Mouse (Mus musculus): ENCODE results near the gene Slc16a7. TPM values are rescaled to one million over a fixed set of nuclear protein-coding genes. Genes with fewer than 3 reads are reported as not detected.

Slc16a7 gene
- total RNA-seq, 1 experiment = 0.58 TPM

- no peak for DNase-seq (ENCODE audit: low read depth, low spot score)
- Histone ChIP-seq H3K9ac (ENCODE audit: insufficient read depth, low read depth, low read length, poor library complexity, severe bottlenecking) (no peak overlapping the region), H3K4me1 (ENCODE audit: control insufficient read depth in 2 of 2, insufficient read depth in 2 of 2, low read length in 2 of 2, poor library complexity in 1 of 2) (no peaks in the 10 kb centered on the region), H3K9me3 (ENCODE audit: control insufficient read depth, insufficient read depth, low read depth, low read length) (no peaks in the 10 kb centered on the region), H3K4me3 (ENCODE audit: insufficient read depth in 1 of 2, low read depth in 1 of 2, low read length in 2 of 2, poor library complexity in 1 of 2, severe bottlenecking in 1 of 2) (no peak overlapping the region), H3K36me3 (ENCODE audit: control insufficient read depth, insufficient read depth, low read length, poor library complexity, severe bottlenecking) (no peaks in the 10 kb centered on the region), H3K27ac (ENCODE audit: insufficient read depth, low read depth, low read length, poor library complexity, severe bottlenecking) (no peak overlapping the region)
- TF ChIP-seq HCFC1 (IDR thresholded peaks at IDR 0.05; ENCODE audit: borderline replicate concordance, insufficient read depth, low read length) = no peak
- no peak for TF ChIP-seq ZNF384 (IDR thresholded peaks at IDR 0.05; ENCODE audit: low read depth, low read length)
- TF ChIP-seq ZC3H11A (IDR thresholded peaks at IDR 0.05; ENCODE audit: borderline replicate concordance, low read depth, low read length) = no peak
- no peak for TF ChIP-seq MAFK (IDR thresholded peaks at IDR 0.05; ENCODE audit: insufficient read depth, low read depth, low read length)
- TF ChIP-seq CHD2 (IDR thresholded peaks at IDR 0.05; ENCODE audit: low read depth, low read length) = no peak
- in situ Hi-C loops (cut with MboI; ENCODE audit: low sequenced_read_pairs in 2 of 2, unreplicated experiment in 2 of 2) = no loop called here
Observed at GRCm38 (mm10) chr10:125346364-125346763, 42.9 kb downstream of the Slc16a7 start.

DNA sequence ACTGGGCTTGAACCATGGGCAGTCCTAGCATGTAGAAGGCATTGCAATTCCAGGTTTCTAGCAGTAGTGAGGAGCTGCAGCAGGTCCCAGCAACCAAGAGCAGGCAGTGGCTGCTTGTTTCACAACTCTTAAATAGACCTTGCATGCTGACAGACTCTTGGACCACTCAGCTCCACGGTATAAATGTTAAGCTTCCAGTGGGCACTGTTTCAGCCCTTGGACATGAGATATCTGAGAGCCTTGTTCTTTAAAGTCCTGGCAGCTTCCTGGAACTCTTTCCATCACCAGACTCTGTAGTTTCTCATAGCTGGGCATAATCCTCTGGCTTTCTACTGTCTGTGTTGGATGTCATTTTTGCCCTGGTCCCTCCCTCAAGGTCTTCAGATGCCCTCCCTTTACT lies 43.7 kb downstream of the Slc16a7 start:
- in situ Hi-C loops (cut with MboI; ENCODE audit: low sequenced_read_pairs in 2 of 2, unreplicated experiment in 2 of 2) = no loop called here
- Histone ChIP-seq H3K9me3 (ENCODE audit: control insufficient read depth, insufficient read depth, low read depth, low read length) (no peaks in the 10 kb centered on the region), H3K4me3 (ENCODE audit: insufficient read depth in 1 of 2, low read depth in 1 of 2, low read length in 2 of 2, poor library complexity in 1 of 2, severe bottlenecking in 1 of 2) (no peak overlapping the region), H3K4me1 (ENCODE audit: control insufficient read depth in 2 of 2, insufficient read depth in 2 of 2, low read length in 2 of 2, poor library complexity in 1 of 2) (no peaks in the 10 kb centered on the region), H3K27ac (ENCODE audit: insufficient read depth, low read depth, low read length, poor library complexity, severe bottlenecking) (no peak overlapping the region), H3K9ac (ENCODE audit: insufficient read depth, low read depth, low read length, poor library complexity, severe bottlenecking) (no peak overlapping the region), H3K36me3 (ENCODE audit: control insufficient read depth, insufficient read depth, low read length, poor library complexity, severe bottlenecking) (no peaks in the 10 kb centered on the region)
- DNase-seq (ENCODE audit: low read depth, low spot score) = no peak
- TF ChIP-seq ZC3H11A (IDR thresholded peaks at IDR 0.05; ENCODE audit: borderline replicate concordance, low read depth, low read length) (no peak), MAFK (IDR thresholded peaks at IDR 0.05; ENCODE audit: insufficient read depth, low read depth, low read length) (no peak), HCFC1 (IDR thresholded peaks at IDR 0.05; ENCODE audit: borderline replicate concordance, insufficient read depth, low read length) (no peak)

DNA sequence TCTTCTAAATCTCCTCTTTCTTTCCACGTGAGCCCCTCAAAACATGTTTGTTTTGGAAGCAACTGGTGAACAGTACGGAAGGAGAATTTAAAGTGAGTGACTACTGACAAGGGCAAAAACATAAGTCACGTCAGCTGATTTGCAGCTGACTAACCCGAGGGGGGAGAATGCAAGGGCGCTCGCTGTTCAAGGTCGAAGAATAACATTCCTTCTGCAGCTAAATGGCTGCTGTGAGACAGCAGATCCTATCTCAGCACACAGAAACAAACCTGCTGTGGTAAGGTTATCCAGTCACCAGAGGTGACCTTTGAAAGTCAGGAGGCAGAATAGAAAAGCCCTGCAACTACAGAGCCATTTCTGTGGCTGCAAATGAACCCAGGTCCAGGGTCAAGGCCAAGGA lies 47.1 kb downstream of the Slc16a7 start:
- Histone ChIP-seq H3K4me3 (ENCODE audit: insufficient read depth in 1 of 2, low read depth in 1 of 2, low read length in 2 of 2, poor library complexity in 1 of 2, severe bottlenecking in 1 of 2) (no peak overlapping the region), H3K36me3 (ENCODE audit: control insufficient read depth, insufficient read depth, low read length, poor library complexity, severe bottlenecking) (no peaks in the 10 kb centered on the region), H3K4me1 (ENCODE audit: control insufficient read depth in 2 of 2, insufficient read depth in 2 of 2, low read length in 2 of 2, poor library complexity in 1 of 2) (no peaks in the 10 kb centered on the region), H3K9ac (ENCODE audit: insufficient read depth, low read depth, low read length, poor library complexity, severe bottlenecking) (no peak overlapping the region), H3K27ac (ENCODE audit: insufficient read depth, low read depth, low read length, poor library complexity, severe bottlenecking) (no peak overlapping the region), H3K9me3 (ENCODE audit: control insufficient read depth, insufficient read depth, low read depth, low read length) (no peaks in the 10 kb centered on the region)
- TF ChIP-seq HCFC1 (IDR thresholded peaks at IDR 0.05; ENCODE audit: borderline replicate concordance, insufficient read depth, low read length) (no peak), ZC3H11A (IDR thresholded peaks at IDR 0.05; ENCODE audit: borderline replicate concordance, low read depth, low read length) (no peak), ZNF384 (IDR thresholded peaks at IDR 0.05; ENCODE audit: low read depth, low read length) (no peak), CHD2 (IDR thresholded peaks at IDR 0.05; ENCODE audit: low read depth, low read length) (no peak), MAFK (IDR thresholded peaks at IDR 0.05; ENCODE audit: insufficient read depth, low read depth, low read length) (no peak)
- peak; percentile 12 for DNase-seq (ENCODE audit: low read depth, low spot score)
- in situ Hi-C loops (cut with MboI; ENCODE audit: low sequenced_read_pairs in 2 of 2, unreplicated experiment in 2 of 2) = no loop called here

DNA sequence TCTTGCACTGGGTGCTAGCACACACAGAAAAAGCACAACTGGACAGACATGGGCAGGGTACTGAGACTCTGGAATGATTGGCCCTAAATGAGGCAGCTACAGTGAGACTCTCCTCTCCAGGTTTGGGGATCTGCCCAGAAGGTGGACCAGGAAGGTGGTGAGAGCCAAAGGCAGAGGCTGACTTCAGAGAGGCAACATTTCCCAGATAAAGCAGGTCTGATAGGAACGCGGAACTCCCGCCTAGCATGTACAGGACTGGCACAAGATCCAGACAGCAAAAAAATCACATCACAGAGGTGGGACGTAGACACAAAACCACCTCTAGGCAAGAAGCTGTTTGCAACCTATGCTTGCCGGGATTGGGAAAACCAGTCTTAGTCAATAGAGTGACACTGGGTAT lies 55.5 kb downstream of the Slc16a7 start:
- DNase-seq (ENCODE audit: low read depth, low spot score) = no peak
- TF ChIP-seq MAFK (IDR thresholded peaks at IDR 0.05; ENCODE audit: insufficient read depth, low read depth, low read length) (no peak), ZNF384 (IDR thresholded peaks at IDR 0.05; ENCODE audit: low read depth, low read length) (no peak), CHD2 (IDR thresholded peaks at IDR 0.05; ENCODE audit: low read depth, low read length) (no peak), ZC3H11A (IDR thresholded peaks at IDR 0.05; ENCODE audit: borderline replicate concordance, low read depth, low read length) (no peak), HCFC1 (IDR thresholded peaks at IDR 0.05; ENCODE audit: borderline replicate concordance, insufficient read depth, low read length) (no peak)
- Histone ChIP-seq H3K4me3 (ENCODE audit: insufficient read depth in 1 of 2, low read depth in 1 of 2, low read length in 2 of 2, poor library complexity in 1 of 2, severe bottlenecking in 1 of 2) (no peak overlapping the region), H3K9me3 (ENCODE audit: control insufficient read depth, insufficient read depth, low read depth, low read length) (no peaks in the 10 kb centered on the region), H3K36me3 (ENCODE audit: control insufficient read depth, insufficient read depth, low read length, poor library complexity, severe bottlenecking) (no peaks in the 10 kb centered on the region), H3K9ac (ENCODE audit: insufficient read depth, low read depth, low read length, poor library complexity, severe bottlenecking) (no peak overlapping the region), H3K27ac (ENCODE audit: insufficient read depth, low read depth, low read length, poor library complexity, severe bottlenecking) (no peak overlapping the region), H3K4me1 (ENCODE audit: control insufficient read depth in 2 of 2, insufficient read depth in 2 of 2, low read length in 2 of 2, poor library complexity in 1 of 2) (no peaks in the 10 kb centered on the region)
- in situ Hi-C loops (cut with MboI; ENCODE audit: low sequenced_read_pairs in 2 of 2, unreplicated experiment in 2 of 2) = no loop called here

- no peak overlapping the region for H3K27ac ChIP-seq (ENCODE audit: insufficient read depth, low read depth, low read length, poor library complexity, severe bottlenecking)
- no peaks in the 10 kb centered on the region for H3K9me3 ChIP-seq (ENCODE audit: control insufficient read depth, insufficient read depth, low read depth, low read length)
- no peaks in the 10 kb centered on the region for H3K36me3 ChIP-seq (ENCODE audit: control insufficient read depth, insufficient read depth, low read length, poor library complexity, severe bottlenecking)
- TF ChIP-seq CHD2 (IDR thresholded peaks at IDR 0.05; ENCODE audit: low read depth, low read length) (no peak), MAFK (IDR thresholded peaks at IDR 0.05; ENCODE audit: insufficient read depth, low read depth, low read length) (no peak), ZC3H11A (IDR thresholded peaks at IDR 0.05; ENCODE audit: borderline replicate concordance, low read depth, low read length) (no peak), HCFC1 (IDR thresholded peaks at IDR 0.05; ENCODE audit: borderline replicate concordance, insufficient read depth, low read length) (no peak), ZNF384 (IDR thresholded peaks at IDR 0.05; ENCODE audit: low read depth, low read length) (no peak)
- in situ Hi-C loops (cut with MboI; ENCODE audit: low sequenced_read_pairs in 2 of 2, unreplicated experiment in 2 of 2) = no loop called here
- no peak overlapping the region for H3K9ac ChIP-seq (ENCODE audit: insufficient read depth, low read depth, low read length, poor library complexity, severe bottlenecking)
- H3K4me3 ChIP-seq (ENCODE audit: insufficient read depth in 1 of 2, low read depth in 1 of 2, low read length in 2 of 2, poor library complexity in 1 of 2, severe bottlenecking in 1 of 2) = no peak overlapping the region
- H3K4me1 ChIP-seq (ENCODE audit: control insufficient read depth in 2 of 2, insufficient read depth in 2 of 2, low read length in 2 of 2, poor library complexity in 1 of 2) = no peaks in the 10 kb centered on the region
- no peak for DNase-seq (ENCODE audit: low read depth, low spot score)
Observed at GRCm38 (mm10) chr10:125331334-125331733, 57.9 kb downstream of the Slc16a7 start.

Data from ES-E14 (cell line).